Mouse (Mus musculus) ES-Bruce4 (cell line): Measurements from ENCODE around the gene Fam196b. TPM values are rescaled to one million over a fixed set of nuclear protein-coding genes. Genes with fewer than 3 reads are reported as not detected.

Source experiments
- H3K27ac ChIP-seq: 2 replicates; pipeline ENCODE4 v1.5.1; 2012; ENCODE audit warnings: low read length, inconsistent platforms; ENCODE audit not compliant: insufficient read depth
- H3K27me3 ChIP-seq: 2 replicates; pipeline ENCODE4 v1.6.1; 2012; ENCODE audit warnings: mild to moderate bottlenecking, low read length, inconsistent platforms; ENCODE audit not compliant: control insufficient read depth, poor library complexity, insufficient read depth, severe bottlenecking
- H3K36me3 ChIP-seq: 2 replicates; pipeline ENCODE4 v1.6.1; 2012; ENCODE audit warnings: inconsistent platforms, mild to moderate bottlenecking, low read length, moderate library complexity; ENCODE audit not compliant: control insufficient read depth, poor library complexity, insufficient read depth, severe bottlenecking
- H3K4me1 ChIP-seq: one replicate; pipeline ENCODE4 v1.8.1; 2011; ENCODE audit warnings: low read length; ENCODE audit not compliant: control insufficient read depth, insufficient read depth
- H3K4me3 ChIP-seq: 2 replicates; pipeline ENCODE4 v1.5.1; 2011; ENCODE audit warnings: low read depth, mild to moderate bottlenecking, low read length
- H3K9ac ChIP-seq: 2 replicates; pipeline ENCODE4 v1.6.1; 2012; ENCODE audit warnings: low read depth, mild to moderate bottlenecking, inconsistent platforms; ENCODE audit not compliant: poor library complexity, severe bottlenecking
- H3K9me3 ChIP-seq: replicated peaks from 2 replicates; pipeline ENCODE4 v1.6.1; 2012; ENCODE audit warnings: mild to moderate bottlenecking, low read length, inconsistent platforms; ENCODE audit not compliant: control insufficient read depth, poor library complexity, insufficient read depth, severe bottlenecking
- CTCF ChIP-seq: IDR thresholded peaks from one replicate; pipeline ENCODE4 v1.8.1; 2011; ENCODE audit warnings: low read depth, low read length
- EP300 ChIP-seq: IDR thresholded peaks from 2 replicates; pipeline ENCODE4 v1.6.1; 2011; ENCODE audit warnings: low read depth, low read length; ENCODE audit not compliant: insufficient read depth
- POLR2A ChIP-seq: IDR thresholded peaks from one replicate; pipeline ENCODE4 v1.8.1; 2011; ENCODE audit warnings: low read length; ENCODE audit not compliant: insufficient read depth
- polyA plus RNA-seq: library from polyadenylated mRNA; stranded (reverse); fragments of >200 nt; gene quantifications from 2 replicates; pipeline ENCODE4 v1.2.4, GENCODE M21; 2011; ENCODE audit warnings: low read depth; ENCODE audit not compliant: missing spikeins, insufficient read depth, insufficient read length

The Fam196b gene
- polyA plus RNA-seq, 1 experiment = not detected

GRCm38 (mm10) chr11:34469792-34470191, 155.2 kb downstream of the Fam196b start:
- Histone ChIP-seq H3K9me3 (no peaks in the 10 kb centered on the region), H3K27me3 (no peaks in the 10 kb centered on the region), H3K4me1 (no peaks in the 10 kb centered on the region), H3K27ac (no peak overlapping the region), H3K36me3 (no peaks in the 10 kb centered on the region), H3K4me3 (no peak overlapping the region), H3K9ac (no peak overlapping the region)
- TF ChIP-seq EP300 (no peak), CTCF (no peak), POLR2A (no peak)

Other genes with a start within 250 kb of the Fam196b start
- gene 4930469K13Rik, start 216.3 kb upstream of the Fam196b start, polyA plus RNA-seq = not detected in 2 replicates
- not detected in 2 replicates for gene Foxi1, start 106.7 kb upstream of the Fam196b start, polyA plus RNA-seq